Mouse (Mus musculus) Patski (cell line): Measurements from ENCODE around the gene Xpnpep2. TPM values are rescaled to one million over a fixed set of nuclear protein-coding genes. Genes with fewer than 3 reads are reported as not detected.

Source experiments
- ATAC-seq: fragments of 100-300 bp; one replicate; pipeline ENCODE4 v1.8.0; 2021
- CTCF ChIA-PET: fragments of 350-600 bp; sonication (Branson Sonifier 250); formaldehyde crosslinking; loops from one replicate; lab custom pipeline; 2022; ENCODE audit warnings: inconsistent platforms; lab: Charles Lee
- POLR2A ChIA-PET: fragments of 350-600 bp; sonication (Branson Sonifier 250); formaldehyde crosslinking; loops from one replicate; lab custom pipeline; 2022; ENCODE audit warnings: antibody characterized with exemption, inconsistent platforms; lab: Charles Lee
- DNase-seq: peaks from one replicate; pipeline ENCODE4 v3.0.0-alpha.2; 2011; ENCODE audit warnings: low read depth, low spot score
- H3K27me3 ChIP-seq: fragments of 371-371 bp; one replicate; pipeline ENCODE4 v1.5.1; 2021
- CTCF ChIP-seq: fragments of 100-300 bp; IDR thresholded peaks from one replicate; pipeline ENCODE4 v1.5.1; 2021
- in situ Hi-C: fragments of 300-500 bp; cut with MboI; formaldehyde crosslinking; loops from 3 replicates; pipeline ENCODE4 v1.11.1; 2018; ENCODE audit warnings: low pct_unique_long_range_greater_than_20kb, mixed read lengths
- polyA plus RNA-seq: library from polyadenylated mRNA; unstranded; gene quantifications from one replicate; pipeline ENCODE4 v1.2.3, GENCODE M21; 2021

The Xpnpep2 gene
- polyA plus RNA-seq, 1 experiment from 2014 or later: 0.08 TPM

DNA sequence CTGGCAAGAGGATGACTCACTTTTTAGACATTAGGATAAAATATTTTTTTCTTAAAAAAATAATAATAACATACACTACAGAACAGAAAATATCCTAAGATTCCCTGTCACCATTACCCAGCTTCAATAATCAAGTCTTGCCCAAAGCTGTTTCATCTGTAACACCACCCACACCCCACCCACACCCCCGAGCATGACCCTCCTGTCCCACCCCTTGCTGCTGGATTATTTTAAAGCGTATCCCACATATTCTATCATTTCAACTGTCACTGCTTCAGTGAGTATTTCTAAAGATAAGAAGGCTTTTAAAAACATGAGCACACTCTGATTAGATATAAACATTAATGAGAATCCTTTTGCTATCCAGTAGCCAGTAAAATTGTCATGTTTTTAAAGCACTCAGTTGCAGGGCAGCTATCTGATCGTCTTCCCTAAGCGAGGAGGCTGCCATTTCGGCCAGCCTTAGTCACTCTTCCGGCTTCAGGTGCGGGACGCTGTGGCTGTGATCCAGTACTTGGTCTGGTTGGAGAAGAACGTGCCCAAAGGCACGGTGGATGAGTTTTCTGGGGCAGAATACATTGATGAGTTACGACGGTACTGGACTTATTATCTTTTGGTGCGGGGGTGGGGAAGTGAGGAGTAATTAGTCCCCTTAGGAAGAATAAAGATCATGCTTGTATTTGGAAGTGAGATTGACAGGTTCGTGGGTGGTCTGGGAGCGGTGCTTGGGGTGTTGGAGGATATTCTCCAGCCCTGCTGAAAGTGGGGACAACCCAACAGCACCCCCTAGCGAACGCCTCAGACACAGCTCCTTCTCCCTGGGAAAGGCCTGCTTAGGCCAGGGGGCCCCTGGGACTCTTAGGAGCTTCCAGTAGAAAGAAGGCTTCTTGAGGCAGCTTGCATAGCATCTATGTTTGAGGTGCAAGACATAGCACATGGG, 15.9 kb downstream of the Xpnpep2 start:
- TF ChIP-seq CTCF: peak; percentile 78
- ChIA-PET CTCF (interaction anchor here (1.2 to 1.6 kb wide), 2 partner anchors 11 to 104 kb away, joined by 3 to 5 read pairs; no protein-coding TSS in a partner anchor), POLR2A (no interaction called here)
- ATAC-seq (peak; percentile 58), DNase-seq (no peak)
- peaks cover 11% of the 10 kb centered on the region for H3K27me3 ChIP-seq
- in situ Hi-C loops: no loop called here

DNA sequence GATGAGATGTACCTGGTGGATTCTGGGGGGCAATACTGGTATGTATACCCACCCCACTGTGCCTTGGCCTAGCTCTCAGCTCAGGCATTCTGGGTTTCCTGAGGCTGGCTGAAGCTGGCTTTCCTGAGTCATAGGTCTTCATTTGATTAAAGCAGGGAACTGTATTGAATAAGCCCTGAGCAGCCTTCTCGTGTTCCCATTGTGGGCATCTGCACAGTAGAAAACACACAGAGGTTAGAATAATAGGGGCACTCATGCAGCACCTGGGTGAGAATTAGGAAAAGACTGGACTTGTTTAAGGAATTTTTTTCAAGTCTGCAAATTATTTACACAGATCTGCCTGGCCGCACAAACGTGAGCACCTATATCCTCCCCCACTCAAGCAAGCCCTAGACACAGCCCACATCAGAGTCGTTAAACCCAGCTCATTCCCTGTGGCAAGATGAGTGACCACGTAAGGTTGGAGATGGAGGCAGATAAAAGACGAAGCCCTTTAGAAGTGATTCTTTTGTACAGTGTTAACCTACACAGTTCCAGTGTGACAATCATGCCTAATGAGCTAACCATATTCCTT, 18.5 kb downstream of the Xpnpep2 start:
- DNase-seq (no peak), ATAC-seq (no peak)
- H3K27me3 ChIP-seq: peaks cover 5% of the 10 kb centered on the region
- in situ Hi-C loops: no loop called here
- CTCF ChIA-PET: interaction anchor here (0.9 kb wide), 1 partner anchor 12 kb away, joined by 3 read pairs; no protein-coding TSS in a partner anchor
- TF ChIP-seq CTCF: no peak
- POLR2A ChIA-PET: no interaction called here

DNA sequence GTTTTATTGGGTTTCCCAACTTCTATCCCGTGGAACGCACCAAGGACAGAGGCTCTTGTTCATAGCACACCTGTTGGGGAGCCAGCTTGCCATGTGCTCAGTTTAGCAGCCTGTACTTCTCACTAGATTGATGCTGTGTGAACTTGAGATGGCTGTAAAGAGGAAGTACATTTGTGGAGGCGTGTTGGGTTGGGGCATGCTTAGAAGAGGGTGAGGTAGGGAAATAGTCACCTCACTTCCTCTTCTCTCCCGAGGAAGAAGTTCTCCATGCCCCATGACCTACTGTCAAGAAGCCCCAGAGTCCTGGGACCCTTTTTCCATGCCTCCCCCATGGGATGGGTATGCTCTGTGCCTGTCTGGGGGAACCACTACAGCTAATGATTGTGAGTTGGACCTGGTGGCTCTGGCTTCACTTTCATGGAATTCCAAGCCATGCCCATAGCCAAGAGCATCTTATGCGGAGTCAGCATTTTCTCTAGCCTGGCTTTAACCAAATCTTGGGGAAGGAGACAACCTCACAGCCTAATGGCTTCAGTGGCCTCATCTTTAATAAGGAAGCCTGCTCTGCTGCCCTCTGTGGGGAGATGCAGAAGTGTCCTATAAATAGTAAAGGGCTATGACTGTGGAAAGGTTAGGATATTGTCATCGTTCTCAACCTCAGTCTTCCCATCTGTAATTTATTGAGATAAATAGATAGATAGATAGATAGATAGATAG, 19.1 kb downstream of the Xpnpep2 start:
- in situ Hi-C loops: no loop called here
- ATAC-seq: no peak
- H3K27me3 ChIP-seq: peaks cover 12% of the 10 kb centered on the region
- DNase-seq: no peak
- ChIA-PET CTCF (no interaction called here), POLR2A (no interaction called here)
- TF ChIP-seq CTCF: no peak

DNA sequence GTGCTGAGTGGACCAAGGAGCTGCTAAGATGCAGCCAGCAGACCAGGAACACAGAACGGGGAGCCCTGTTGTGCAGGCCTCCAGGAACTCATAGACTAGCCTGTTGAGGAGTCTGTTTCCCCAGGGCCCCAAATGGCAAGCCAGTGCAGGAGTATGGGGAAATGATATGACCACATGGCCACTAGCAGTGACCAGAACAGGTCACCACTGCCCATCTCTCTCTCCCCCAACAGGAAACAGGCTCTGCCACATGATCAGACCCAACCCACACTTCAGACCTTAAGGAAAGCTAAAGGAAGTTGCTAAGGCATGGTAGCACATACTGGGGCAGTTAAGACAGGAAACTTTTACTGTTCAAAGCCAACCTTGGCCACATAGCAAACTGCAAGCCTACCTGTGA, 20.6 kb downstream of the Xpnpep2 start:
- H3K27me3 ChIP-seq: peaks cover 12% of the 10 kb centered on the region
- POLR2A ChIA-PET: no interaction called here
- DNase-seq (no peak), ATAC-seq (no peak)
- CTCF ChIA-PET: no interaction called here
- no peak for TF ChIP-seq CTCF
- in situ Hi-C loops: no loop called here

DNA sequence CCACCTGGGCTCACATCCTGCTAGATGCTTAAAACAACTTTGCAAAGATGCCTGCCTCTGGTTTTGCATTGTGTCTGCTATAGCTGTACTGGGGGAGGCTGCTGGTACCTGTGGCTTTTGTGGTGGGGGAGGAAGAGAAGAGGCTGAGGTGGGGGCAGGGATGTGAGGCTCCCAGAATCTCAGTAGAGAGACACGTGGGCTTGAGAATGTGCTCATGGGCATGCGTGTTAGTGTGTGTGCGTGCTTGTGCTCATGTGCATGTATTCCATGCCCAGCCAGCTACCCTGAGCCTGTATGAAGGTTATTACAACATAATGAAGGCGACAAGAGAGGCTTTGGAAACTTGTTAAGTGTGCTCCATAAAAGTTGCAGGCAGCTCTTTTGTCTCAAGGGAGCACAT, 28.4 kb downstream of the Xpnpep2 start:
- POLR2A ChIA-PET: no interaction called here
- peaks cover 17% of the 10 kb centered on the region for H3K27me3 ChIP-seq
- ATAC-seq (no peak), DNase-seq (no peak)
- in situ Hi-C loops: no loop called here
- TF ChIP-seq CTCF: no peak
- CTCF ChIA-PET: no interaction called here

DNA sequence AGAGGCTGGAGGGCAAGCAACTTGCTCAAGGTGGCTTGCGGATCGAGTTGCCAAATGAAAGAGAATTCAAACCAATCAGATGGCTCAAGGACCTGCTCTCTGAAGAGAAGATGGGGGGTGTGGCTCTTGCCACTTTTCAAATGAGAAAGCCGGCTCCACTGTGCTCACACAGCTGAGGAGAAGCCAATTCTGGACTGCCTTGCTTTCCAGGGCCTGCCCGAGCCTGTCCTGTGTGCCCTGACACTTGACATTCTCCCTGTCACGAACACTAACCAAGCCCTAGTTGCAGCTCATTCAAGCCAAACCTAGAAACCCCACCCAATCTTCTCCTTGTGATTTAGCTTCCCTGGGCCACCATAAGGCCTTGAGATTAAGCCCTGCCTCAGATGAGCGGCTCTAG, 29.5 kb downstream of the Xpnpep2 start:
- POLR2A ChIA-PET: interaction anchor here (0.6 kb wide), 1 partner anchor 544 kb away, joined by 5 read pairs; no protein-coding TSS in a partner anchor
- TF ChIP-seq CTCF: no peak
- in situ Hi-C loops: no loop called here
- H3K27me3 ChIP-seq: peaks cover 11% of the 10 kb centered on the region
- ATAC-seq (no peak), DNase-seq (no peak)
- CTCF ChIA-PET: interaction anchor here (1.3 kb wide), 1 partner anchor 21 kb away, joined by 4 read pairs; no protein-coding TSS in a partner anchor

DNA sequence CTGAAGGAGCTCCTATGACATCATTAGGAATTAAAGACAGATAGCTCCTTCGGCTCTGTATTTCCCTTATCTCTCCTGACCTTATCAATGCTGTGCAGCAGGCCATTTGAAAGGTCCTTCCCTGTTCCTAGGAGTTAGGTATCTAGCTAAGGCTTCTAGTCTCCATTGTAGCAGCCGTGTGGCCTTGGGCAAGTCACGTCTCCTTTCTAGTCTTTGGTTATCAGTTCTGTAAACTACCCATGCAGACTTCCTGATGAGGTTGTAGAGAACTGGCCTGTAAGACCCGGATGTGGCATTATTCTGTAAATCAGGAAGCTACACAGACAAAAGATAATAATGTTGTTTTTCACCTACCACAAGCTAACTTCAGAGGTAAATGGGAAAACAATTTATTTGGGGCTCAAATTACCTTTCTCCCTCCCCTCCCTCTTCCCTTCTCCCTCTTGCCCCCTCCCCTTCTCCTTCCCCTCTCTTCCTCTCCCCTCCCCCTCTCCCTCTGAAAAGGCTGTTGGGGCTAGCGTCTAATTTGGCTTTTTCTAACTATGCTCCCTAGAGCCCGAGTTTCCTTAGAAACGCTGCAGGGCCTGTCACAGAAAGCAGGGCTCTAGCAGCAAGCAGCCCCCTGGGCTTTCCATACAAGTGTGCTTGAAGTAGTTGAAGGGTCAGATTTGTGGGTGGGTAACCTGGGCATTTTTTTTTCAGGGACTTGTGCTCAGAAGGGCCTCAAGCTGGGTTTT, 30.2 kb downstream of the Xpnpep2 start:
- in situ Hi-C loops: no loop called here
- peaks cover 12% of the 10 kb centered on the region for H3K27me3 ChIP-seq
- CTCF ChIA-PET: interaction anchor here (1.3 to 1.5 kb wide), 2 partner anchors 12 to 21 kb away, joined by 3 to 4 read pairs; no protein-coding TSS in a partner anchor
- ATAC-seq (no peak), DNase-seq (no peak)
- no peak for TF ChIP-seq CTCF
- POLR2A ChIA-PET: no interaction called here

DNA sequence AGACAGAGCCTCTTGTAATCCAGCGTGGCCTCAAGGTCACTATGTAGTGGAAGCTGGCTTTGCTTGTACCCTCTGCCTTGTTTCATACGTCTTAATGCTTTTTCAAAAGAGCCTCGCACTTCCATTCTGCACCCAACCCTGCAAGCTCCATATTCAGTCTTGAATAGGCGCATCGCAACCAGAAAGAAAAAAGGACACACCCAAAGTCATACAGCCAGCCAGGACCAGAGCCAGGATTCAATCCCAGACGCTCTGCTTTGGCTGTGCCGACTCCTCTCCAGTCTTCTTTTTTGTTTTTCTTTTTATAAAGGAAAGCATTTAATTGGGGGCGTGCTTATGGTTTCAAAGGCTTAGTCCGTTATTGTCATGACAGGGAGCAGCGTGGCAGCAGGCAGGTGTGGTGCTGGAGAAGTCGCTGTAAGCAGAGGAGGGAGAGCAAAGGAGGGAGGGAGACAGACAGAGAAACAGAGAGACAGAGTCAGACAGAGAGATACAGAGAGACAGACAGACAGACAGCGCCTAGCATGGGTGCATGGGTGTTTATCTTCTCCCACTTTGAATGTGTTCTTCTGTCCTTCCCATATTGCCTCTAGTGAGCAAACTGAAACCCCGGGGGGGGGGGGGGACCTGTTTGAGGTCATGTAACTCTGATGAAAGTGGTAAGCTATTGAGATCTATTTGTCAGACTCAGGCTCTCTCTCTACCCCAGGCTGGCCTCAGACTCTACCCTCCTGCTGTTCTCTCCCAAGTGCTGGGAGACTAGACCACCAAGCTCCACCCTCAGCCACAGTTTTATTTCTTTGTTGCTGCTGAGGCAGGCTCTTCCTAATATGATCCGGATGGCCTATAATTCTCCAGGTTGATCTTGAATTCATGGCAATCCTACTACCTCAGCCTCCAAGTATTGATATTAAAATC, 31.1 kb downstream of the Xpnpep2 start:
- POLR2A ChIA-PET: no interaction called here
- peaks cover 12% of the 10 kb centered on the region for H3K27me3 ChIP-seq
- TF ChIP-seq CTCF: no peak
- in situ Hi-C loops: no loop called here
- CTCF ChIA-PET: interaction anchor here (1.5 kb wide), 1 partner anchor 13 kb away, joined by 3 read pairs; no protein-coding TSS in a partner anchor
- no peak for DNase-seq
- ATAC-seq: no peak

DNA sequence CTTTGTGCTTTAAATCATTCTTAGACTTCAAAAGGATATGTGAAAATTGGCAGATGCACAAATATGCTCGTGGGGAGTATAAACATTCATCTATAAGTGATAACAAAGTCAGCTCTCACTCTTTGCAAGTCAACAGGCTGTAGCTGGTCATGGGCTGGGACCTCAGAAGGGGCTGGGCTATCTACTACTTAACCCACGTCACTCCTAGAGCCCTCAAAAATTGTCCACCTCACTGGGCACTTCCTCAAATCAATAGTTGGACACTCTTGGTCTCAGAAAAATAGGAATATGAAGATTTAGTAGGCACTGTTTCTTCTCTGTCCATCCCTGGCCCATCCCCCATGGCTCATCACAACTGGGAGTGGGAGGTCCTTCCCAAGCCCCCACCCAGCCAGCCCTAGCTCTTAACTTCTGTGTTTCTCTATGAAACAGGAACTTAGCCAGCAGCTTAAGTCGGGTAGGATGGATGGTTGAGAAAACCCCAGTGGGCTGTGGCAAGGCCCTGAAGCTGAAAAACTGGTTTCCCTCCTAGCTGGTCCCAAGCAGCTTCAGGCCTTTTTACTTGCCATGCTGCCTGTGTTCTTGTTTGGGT, 31.9 kb downstream of the Xpnpep2 start:
- CTCF ChIA-PET: interaction anchor here (1.5 kb wide), 1 partner anchor 14 kb away, joined by 3 read pairs; no protein-coding TSS in a partner anchor
- POLR2A ChIA-PET: no interaction called here
- no peak for TF ChIP-seq CTCF

More for the DNA sequence above, 31.9 kb downstream of the Xpnpep2 start:
- in situ Hi-C loops: no loop called here
- H3K27me3 ChIP-seq: peaks cover 20% of the 10 kb centered on the region
- no peak for ATAC-seq
- no peak for DNase-seq
